In the genomic region with DNA sequence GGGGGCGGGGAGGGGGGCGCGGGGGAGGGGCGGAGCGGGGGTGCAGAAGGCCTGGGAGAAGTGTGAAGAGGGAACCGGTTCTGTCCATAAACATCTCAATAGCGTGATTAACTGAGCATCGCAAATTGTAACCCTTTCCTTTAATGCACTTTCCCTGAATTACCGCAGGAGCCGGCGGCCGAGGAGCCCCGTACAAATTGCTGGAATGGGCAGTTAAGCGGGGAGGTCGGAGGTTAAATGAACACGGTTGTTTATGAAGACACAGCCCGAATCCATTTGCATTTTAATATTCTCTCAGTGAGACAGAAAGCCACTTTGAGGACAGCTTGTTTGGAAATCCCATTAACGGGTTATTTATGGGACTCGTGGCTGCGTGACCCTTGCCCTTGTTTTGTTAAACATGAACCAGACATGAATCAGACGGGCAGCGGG, we compare ENCODE assay signal across 9 mouse cellular contexts.
A peak's percentile ranks its signal among the peaks of the same experiment; 100 is the strongest.
DNase-seq lines count a peak whose midpoint lies in the region; ATAC-seq and TF ChIP-seq lines count a peak whose summit lies in the region.
"Had no signal": no experiment of that assay in that cellular context is flagged by ENCODE, and none has a peak within 500 bp of the region (broad histone marks: within the 10 kb centered on the region; RNA-seq: fewer than 3 reads in every experiment).

No protein-coding gene starts in this region.

- peaks cover 39% of the 10 kb centered on the region for H3K27me3 ChIP-seq in lung, embryonic 14.5 days (ENCODE audit: insufficient read depth, low read length)
- H3K27me3 ChIP-seq in hindbrain, postnatal 0 days (ENCODE audit: insufficient read depth, low read length): 0 out of 2 replicates have a peak, but pooled peaks cover 4% of the 10 kb centered on the region
- H3K27me3 ChIP-seq in liver, embryonic 13.5 days: peaks cover 62% of the 10 kb centered on the region
- peaks cover 50% of the 10 kb centered on the region for H3K27me3 ChIP-seq in stomach, embryonic 15.5 days (replicated peaks)
- no peaks in the 10 kb centered on the region for H3K27me3 ChIP-seq in thymus, adult 2 months (ENCODE audit: control insufficient read depth, insufficient read depth, low read length)

- no peak for ATAC-seq in lung, embryonic 14.5 days (ENCODE audit: insufficient read depth)
- no peak for ATAC-seq in hindbrain, postnatal 0 days
- no peak for ATAC-seq in liver, embryonic 13.5 days (ENCODE audit: low read depth)
- no peak for ATAC-seq in stomach, embryonic 15.5 days (ENCODE audit: insufficient read depth, low FRiP score, low read depth)

- H3K4me2 ChIP-seq in lung, embryonic 14.5 days: peak overlapping the region; percentile 37
- peak overlapping the region; percentile 45 for H3K4me2 ChIP-seq in hindbrain, postnatal 0 days (ENCODE audit: low read depth, low read length)
- peak overlapping the region; percentile 26; the same call in 1 of the 2 replicates for H3K4me2 ChIP-seq in liver, embryonic 13.5 days
- peak overlapping the region; percentile 27 for H3K4me2 ChIP-seq in stomach, embryonic 15.5 days

- DNase-seq in lung, embryonic 14.5 days: peak; percentile 73
- no peak for DNase-seq in lung, adult 2 months
- peak; percentile 19 for DNase-seq in hindbrain, postnatal 0 days (ENCODE audit: low spot score)
- no peak for DNase-seq in liver, embryonic 13.5 days
- DNase-seq in thymus, adult 2 months: no peak
- DNase-seq in left cerebral cortex, postnatal 36 days (ENCODE audit: low spot score in 2 of 2): no peak
- DNase-seq in gastrocnemius, adult 2 months: no peak

- no peak overlapping the region for H3K9ac ChIP-seq in lung, embryonic 14.5 days
- no peak overlapping the region for H3K9ac ChIP-seq in hindbrain, postnatal 0 days (replicated peaks; ENCODE audit: low read length)
- no peak overlapping the region for H3K9ac ChIP-seq in liver, embryonic 13.5 days
- no peak overlapping the region for H3K9ac ChIP-seq in stomach, embryonic 15.5 days

- TF ChIP-seq CTCF in lung, embryonic 14.5 days (IDR thresholded peaks at IDR 0.05; ENCODE audit: low read depth): no peak
- no peak for TF ChIP-seq CTCF in lung, adult 2 months (IDR thresholded peaks at IDR 0.05; ENCODE audit: insufficient read depth, low read length)
- TF ChIP-seq CTCF in hindbrain, postnatal 0 days (IDR thresholded peaks at IDR 0.05; ENCODE audit: low read depth): no peak
- no peak for TF ChIP-seq CTCF in thymus, adult 2 months (IDR thresholded peaks at IDR 0.05; ENCODE audit: borderline replicate concordance, control insufficient read depth, extremely low read depth, insufficient read depth, low read length, poor library complexity)
- no peak for TF ChIP-seq CTCF in gastrocnemius, adult 2 months (IDR thresholded peaks at IDR 0.05)

- H3K27ac ChIP-seq in lung, embryonic 14.5 days (ENCODE audit: low read depth): no peak overlapping the region
- no peak overlapping the region for H3K27ac ChIP-seq in hindbrain, postnatal 0 days
- no peak overlapping the region for H3K27ac ChIP-seq in liver, embryonic 13.5 days
- H3K27ac ChIP-seq in stomach, embryonic 15.5 days: no peak overlapping the region
- H3K27ac ChIP-seq in thymus, adult 2 months (ENCODE audit: control insufficient read depth, insufficient read depth, low read length): no peak overlapping the region
- no peak overlapping the region for H3K27ac ChIP-seq in gastrocnemius, adult 2 months

- no peaks in the 10 kb centered on the region for H3K36me3 ChIP-seq in lung, embryonic 14.5 days (ENCODE audit: insufficient read depth)
- H3K36me3 ChIP-seq in hindbrain, postnatal 0 days (ENCODE audit: insufficient read depth, low read length): no peaks in the 10 kb centered on the region
- H3K36me3 ChIP-seq in liver, embryonic 13.5 days: no peaks in the 10 kb centered on the region
- no peaks in the 10 kb centered on the region for H3K36me3 ChIP-seq in stomach, embryonic 15.5 days
- no peaks in the 10 kb centered on the region for H3K36me3 ChIP-seq in thymus, adult 2 months (ENCODE audit: control insufficient read depth, insufficient read depth, low read length)
- H3K36me3 ChIP-seq: G1E had no signal

- WGBS in lung, embryonic 14.5 days: 2% methylated on average over 22 of the region's 22 CpGs
- WGBS in lung, adult 2 months: 5% methylated on average over 19 of the region's 22 CpGs
- WGBS in hindbrain, postnatal 0 days: 6% methylated on average over 22 of the region's 22 CpGs
- 5% methylated on average over 20 of the region's 22 CpGs for WGBS in liver, embryonic 13.5 days (ENCODE audit: insufficient replicate concordance)
- WGBS in stomach, embryonic 15.5 days: 2% methylated on average over 21 of the region's 22 CpGs
- WGBS in thymus, adult 2 months: 6% methylated on average over 20 of the region's 22 CpGs

- no peak overlapping the region for H3K4me3 ChIP-seq in lung, embryonic 14.5 days (ENCODE audit: low read depth, low read length)
- no peak overlapping the region for H3K4me3 ChIP-seq in lung, adult 2 months (replicated peaks; ENCODE audit: extremely low read depth, low read depth, low read length)
- no peak overlapping the region for H3K4me3 ChIP-seq in hindbrain, postnatal 0 days (ENCODE audit: low read length)
- peak overlapping the region; percentile 12; the same call in 1 of the 2 replicates for H3K4me3 ChIP-seq in liver, embryonic 13.5 days (replicated peaks)
- H3K4me3 ChIP-seq in stomach, embryonic 15.5 days (replicated peaks): no peak overlapping the region
- H3K4me3 ChIP-seq in thymus, adult 2 months (ENCODE audit: control insufficient read depth, insufficient read depth, low read length): no peak overlapping the region
- no peak overlapping the region for H3K4me3 ChIP-seq in gastrocnemius, adult 2 months

- no peak for TF ChIP-seq POLR2A in lung, adult 2 months (IDR thresholded peaks at IDR 0.05; ENCODE audit: borderline replicate concordance, extremely low read depth, low read depth, low read length)
- TF ChIP-seq POLR2A in thymus, adult 2 months (IDR thresholded peaks at IDR 0.05; ENCODE audit: control insufficient read depth, extremely low read depth, insufficient read depth, low read length, poor library complexity): no peak

- no peaks in the 10 kb centered on the region for H3K9me3 ChIP-seq in lung, embryonic 14.5 days (ENCODE audit: low read depth, low read length)
- no peaks in the 10 kb centered on the region for H3K9me3 ChIP-seq in hindbrain, postnatal 0 days (ENCODE audit: low read length)
- no peaks in the 10 kb centered on the region for H3K9me3 ChIP-seq in liver, embryonic 13.5 days (replicated peaks)
- no peaks in the 10 kb centered on the region for H3K9me3 ChIP-seq in stomach, embryonic 15.5 days
- H3K9me3 ChIP-seq: G1E had no signal

- H3K4me1 ChIP-seq in lung, embryonic 14.5 days (ENCODE audit: insufficient read depth): no peaks in the 10 kb centered on the region
- no peaks in the 10 kb centered on the region for H3K4me1 ChIP-seq in lung, adult 2 months (ENCODE audit: control insufficient read depth, insufficient read depth, low read length)
- peaks cover 9% of the 10 kb centered on the region; the same call in 1 of the 2 replicates for H3K4me1 ChIP-seq in hindbrain, postnatal 0 days (ENCODE audit: insufficient read depth, low read length)
- H3K4me1 ChIP-seq in liver, embryonic 13.5 days (replicated peaks): no peaks in the 10 kb centered on the region
- H3K4me1 ChIP-seq in stomach, embryonic 15.5 days: peaks cover 7% of the 10 kb centered on the region; the same call in 1 of the 2 replicates
- H3K4me1 ChIP-seq in thymus, adult 2 months (replicated peaks; ENCODE audit: control insufficient read depth, insufficient read depth, low read length): no peaks in the 10 kb centered on the region

- intact Hi-C loops in left cerebral cortex, postnatal 36 days (cut with DNase I): no loop called here
- intact Hi-C loops in gastrocnemius, adult 2 months (cut with DNase I): no loop called here

Comparison
In these comparisons a context has a peak if more than half of its experiments do, and no peak if none do; other contexts are left out.
1. DNase-seq: peak in lung, embryonic 14.5 days (single experiment) and hindbrain, postnatal 0 days (single experiment); none in lung, adult 2 months (single experiment), liver, embryonic 13.5 days (single experiment), thymus, adult 2 months (single experiment), left cerebral cortex, postnatal 36 days (0 of 2) and gastrocnemius, adult 2 months (single experiment).
2. Peak in every context shown above with its lines, with median percentiles within 50 percentile points of each other: H3K4me2 ChIP-seq.